Mouse (Mus musculus): Measurements from ENCODE around the gene Tmem151b.

Tmem151b gene

DNA sequence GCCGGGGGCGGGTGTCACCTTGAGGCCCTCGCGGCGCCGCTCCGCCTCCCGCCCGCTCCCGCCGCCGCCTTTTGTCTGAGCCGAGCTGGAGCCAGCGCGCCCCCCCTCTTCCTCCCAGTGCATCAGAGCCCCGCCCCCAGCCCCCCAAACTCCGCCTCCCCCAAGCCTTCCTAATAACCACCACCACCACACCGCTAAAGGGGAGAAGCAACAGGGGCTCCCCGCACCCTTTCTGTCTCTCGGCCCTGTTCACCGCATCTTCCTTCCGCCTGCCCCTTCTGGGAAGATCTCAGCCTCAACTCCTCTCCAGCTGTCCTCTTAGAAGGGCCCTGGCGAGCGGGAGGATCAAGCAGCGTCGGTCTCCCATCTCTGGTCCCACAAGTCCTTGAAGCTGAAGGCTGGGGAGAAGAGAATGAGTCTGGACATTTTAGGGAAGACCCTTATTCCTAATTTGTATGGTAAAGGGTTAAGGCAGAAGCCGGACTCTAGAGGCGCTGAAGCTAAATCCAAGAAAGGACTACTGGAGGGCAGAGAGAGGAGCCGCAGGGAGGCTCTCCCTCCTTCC is at the start of gene Tmem151b:
Gene Tmem151b, minus strand, starts transcription at position 61 of the 565 bp plus-strand sequence.
- in situ Hi-C loops (cut with MboI) = loop anchor here (5.0 kb wide), 1 partner anchor 32 kb away; no protein-coding TSS in a partner anchor

DNA sequence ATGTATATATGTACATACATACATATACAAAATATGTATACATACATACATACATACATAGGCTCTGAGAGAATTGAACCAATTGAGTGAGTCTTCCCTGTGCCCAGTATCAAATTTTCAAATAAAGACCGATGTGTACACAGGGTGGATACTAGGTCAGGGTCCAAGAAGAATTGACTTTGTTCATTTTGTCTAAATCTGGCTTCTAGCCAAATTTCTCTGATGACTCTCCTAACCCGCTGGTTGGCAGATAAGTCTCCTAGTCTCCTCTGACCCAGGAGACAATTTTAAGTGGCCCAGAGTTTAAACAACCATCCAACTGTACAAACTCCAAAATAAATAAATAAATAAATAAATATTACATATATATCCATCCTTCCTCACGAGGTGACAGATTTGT is 49.4 kb upstream of the Tmem151b start:
- in situ Hi-C loops (cut with MboI) = no loop called here

DNA sequence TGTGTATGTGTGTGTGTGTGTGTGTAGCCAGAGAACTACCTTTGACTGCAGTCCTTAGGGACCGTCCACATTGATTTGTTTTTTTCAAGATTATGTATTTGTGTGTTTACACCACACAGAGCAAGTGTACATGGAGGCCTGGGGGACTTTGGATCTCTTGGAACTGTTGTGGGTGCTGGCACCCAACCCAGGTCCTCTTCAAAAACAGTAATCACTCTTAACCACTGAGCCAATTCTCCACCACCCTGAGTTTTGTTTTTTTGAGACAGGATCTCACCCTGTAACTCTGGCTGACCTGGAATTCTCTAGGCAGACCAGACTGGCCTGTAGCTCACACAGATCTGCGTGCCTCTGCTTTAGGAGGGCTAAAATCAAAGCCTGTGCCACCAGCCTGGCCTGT is 48.9 kb upstream of the Tmem151b start:
- in situ Hi-C loops (cut with MboI) = no loop called here

DNA sequence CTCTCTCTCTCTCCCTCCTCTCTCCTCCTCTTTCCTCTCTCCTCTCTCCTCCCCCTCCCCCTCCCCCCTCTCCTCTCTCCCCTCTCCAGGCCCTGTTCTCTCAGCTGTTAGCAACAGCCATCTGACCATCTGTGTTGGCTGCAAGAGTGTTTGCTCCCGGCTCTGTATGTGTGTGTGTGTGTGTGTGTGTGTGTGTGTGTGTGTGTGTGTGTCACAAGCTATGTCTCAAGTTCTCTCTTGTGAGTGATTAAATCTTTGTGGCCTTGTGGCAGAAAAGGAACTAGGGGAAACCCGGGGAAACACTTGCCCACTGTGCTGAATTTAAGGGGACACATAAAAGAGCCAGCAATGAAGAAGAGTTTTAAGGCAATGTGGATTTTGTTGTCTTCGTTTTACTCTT is 48.3 kb upstream of the Tmem151b start:
- in situ Hi-C loops (cut with MboI) = no loop called here

DNA sequence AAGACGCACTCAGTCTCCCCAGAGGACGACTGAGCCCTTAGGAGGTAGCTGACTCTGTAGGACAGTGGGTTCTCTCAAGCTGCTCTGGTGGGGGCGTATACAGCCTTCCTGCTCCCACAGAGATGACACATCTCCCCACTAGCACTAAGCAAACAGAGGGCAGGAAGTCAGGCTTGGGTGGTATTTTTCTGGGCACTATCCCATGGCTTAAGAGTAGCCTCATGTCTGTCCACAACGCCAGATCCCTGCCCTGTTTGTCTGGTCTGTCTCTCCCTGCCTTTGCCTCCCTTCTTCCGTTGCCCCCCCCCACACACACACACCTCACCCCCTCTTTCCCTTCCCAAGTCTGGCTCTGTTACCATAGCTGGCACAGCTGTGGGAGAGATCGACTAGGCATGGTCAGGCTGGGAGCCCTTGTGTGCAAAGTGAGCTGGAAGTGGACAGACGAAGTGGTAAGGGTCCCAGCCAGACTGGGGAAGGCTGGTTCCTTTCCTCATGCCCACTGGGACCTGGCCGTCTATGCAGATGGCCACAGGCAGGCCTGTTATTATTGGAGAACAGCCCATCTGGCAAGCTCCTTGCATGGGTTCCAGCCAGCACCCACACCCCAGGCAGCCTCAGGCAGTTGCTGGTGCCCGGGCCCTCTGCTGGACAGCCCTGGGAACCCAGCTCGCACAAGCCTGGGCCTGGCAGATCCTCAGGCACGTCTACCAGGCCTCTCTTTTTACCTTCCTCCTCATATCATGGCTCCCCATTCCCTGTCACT is 47.3 kb upstream of the Tmem151b start:
- in situ Hi-C loops (cut with MboI) = no loop called here

DNA sequence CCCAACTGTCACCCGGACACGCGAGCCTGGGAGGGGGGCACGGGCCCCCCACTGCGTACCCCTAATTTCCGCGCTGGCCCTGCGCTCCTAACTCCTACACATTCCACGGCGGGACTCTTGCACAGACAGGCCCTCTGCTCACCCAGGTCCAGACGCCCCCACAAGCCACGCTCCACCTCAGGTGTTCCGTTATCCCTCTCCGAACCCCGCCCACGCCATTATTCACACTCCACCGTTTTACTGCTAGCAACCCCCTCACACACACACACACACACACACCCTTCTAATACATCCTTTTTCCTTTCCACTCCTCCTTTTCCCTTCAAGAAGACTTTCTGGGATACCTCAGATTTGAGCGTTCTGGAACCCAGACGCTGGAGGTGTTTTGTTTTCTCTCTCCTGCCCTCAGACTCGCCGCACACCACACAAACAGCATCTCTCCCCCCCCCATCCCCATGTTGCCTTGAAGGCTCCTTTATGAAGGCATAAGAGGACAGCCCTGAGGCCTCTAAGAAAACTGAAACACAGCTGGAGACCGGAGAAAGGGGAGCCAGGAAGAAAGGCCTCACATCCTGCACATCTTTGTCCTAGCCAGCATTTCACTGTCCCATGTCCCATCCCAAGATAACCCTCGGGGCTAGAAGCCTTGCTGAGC is 46.4 kb upstream of the Tmem151b start:
- in situ Hi-C loops (cut with MboI) = no loop called here

DNA sequence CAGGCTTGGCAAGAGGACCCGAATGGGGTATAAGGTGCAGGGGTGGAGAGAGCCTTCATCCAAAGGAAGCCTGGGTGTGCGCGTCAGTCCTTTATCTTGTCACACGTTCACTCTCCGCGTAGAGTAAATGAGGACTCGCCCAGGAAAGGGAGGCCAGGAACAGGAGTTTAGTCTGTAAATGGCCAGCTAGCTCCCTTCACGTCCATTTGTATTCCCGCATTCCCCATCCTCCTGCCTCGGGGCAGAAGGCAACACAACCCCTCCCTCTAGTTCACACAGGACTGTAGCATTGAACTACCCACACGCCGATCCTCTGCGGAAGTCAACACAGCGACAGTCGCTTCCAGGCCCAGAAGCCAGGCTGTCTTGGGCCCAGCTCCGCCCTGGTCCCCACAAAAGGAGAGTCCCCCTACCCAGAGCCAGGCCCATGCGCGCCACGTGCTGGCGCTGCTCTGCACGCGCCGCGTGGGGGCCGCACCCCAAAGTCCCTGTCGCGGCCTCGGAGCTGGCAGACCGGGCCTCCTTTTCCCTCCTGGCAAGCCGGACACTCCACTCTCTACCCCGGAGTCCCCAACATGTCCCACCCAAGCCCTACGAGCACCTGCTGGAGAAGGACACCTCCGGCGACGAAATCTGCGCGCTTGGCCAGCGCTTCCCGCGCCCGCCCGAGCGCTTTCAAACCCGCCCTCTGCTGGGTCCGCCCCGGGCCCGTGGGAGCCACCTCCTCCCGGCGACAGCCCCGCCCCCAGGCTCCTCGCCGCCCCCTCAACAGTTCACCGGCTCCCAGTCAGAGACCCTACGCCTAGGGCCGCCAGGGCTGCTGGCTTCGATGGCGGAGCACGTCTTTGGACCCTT is 45.6 kb upstream of the Tmem151b start:
- in situ Hi-C loops (cut with MboI) = no loop called here

DNA sequence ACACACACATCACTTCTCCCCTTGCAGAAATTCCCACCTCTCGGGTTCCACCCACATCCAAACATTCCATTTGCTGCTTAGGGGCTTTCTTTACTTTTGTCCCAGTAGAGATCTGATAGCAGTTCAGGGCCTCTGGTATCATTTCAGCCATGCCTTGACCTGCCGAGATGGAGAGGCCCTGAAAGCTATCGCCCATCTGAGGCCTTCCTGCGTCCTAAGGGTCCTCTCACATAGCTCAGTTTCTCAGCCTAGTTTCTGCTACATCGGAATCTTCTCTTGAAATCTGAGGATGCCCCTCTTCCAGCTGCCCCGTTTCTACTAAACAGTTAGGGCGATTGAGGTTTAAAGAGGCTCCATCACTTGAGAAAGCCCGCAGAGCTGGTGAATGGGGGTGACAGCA is 44.7 kb upstream of the Tmem151b start:
- in situ Hi-C loops (cut with MboI) = no loop called here

DNA sequence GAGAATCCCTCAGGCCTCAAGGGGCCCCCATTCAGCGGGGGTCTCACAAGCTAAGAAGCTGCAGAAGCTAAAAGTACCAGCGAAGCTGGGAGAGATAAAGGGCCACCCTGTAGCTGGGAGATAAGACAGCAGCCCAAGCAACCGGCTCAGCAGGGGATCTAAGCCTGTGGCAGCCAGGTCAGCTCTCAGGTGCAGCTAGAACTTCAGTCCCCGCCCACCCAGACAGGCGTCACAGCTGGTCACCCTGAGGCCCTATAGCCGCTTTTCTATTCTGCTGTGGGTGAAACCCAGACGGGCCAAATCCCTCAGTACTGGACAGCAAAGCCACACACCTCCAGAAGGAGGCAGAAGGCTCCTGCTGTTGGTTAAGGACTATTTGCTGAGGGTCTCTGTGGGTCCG is 44.0 kb upstream of the Tmem151b start:
- in situ Hi-C loops (cut with MboI) = no loop called here

DNA sequence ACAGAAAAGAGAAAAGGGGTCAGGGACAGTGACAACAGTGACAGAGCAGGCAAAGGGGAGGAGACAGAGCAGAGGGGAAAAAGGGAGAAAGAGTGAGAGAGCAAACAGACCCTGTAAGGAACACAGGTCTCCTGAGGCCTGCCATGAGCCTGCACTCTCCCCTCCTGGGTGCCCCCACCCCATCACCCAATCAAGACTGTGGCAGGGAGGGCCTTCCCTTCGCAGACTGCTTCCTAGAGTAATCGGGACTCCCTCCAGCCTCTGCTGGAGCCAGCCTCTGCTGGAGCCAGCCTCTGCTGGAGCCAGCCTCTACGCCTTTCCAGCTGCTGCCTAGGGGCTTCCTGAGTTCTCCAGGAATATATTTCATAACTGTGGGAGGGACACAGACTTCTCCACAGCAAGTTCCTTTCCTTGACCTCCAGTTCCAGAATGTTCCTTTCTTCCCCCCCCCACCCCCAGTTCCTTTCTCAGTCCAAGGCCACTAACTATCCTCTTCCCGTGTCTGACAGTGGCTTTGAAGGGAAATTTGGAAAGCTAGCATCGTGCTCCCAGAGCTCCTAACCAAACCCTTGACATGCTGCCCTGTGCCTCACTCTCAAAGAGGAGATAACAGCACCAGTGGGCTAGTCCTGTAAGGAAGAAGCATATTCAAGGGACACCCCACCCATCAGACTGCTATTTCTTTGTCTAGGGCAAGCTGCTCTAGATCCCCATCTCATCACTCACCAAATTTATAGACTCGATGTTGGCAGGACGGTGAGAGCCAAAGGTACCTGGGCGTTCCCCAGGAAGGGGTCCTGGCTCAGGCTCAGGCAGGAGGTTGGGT is 43.3 kb upstream of the Tmem151b start:
- in situ Hi-C loops (cut with MboI) = no loop called here

DNA sequence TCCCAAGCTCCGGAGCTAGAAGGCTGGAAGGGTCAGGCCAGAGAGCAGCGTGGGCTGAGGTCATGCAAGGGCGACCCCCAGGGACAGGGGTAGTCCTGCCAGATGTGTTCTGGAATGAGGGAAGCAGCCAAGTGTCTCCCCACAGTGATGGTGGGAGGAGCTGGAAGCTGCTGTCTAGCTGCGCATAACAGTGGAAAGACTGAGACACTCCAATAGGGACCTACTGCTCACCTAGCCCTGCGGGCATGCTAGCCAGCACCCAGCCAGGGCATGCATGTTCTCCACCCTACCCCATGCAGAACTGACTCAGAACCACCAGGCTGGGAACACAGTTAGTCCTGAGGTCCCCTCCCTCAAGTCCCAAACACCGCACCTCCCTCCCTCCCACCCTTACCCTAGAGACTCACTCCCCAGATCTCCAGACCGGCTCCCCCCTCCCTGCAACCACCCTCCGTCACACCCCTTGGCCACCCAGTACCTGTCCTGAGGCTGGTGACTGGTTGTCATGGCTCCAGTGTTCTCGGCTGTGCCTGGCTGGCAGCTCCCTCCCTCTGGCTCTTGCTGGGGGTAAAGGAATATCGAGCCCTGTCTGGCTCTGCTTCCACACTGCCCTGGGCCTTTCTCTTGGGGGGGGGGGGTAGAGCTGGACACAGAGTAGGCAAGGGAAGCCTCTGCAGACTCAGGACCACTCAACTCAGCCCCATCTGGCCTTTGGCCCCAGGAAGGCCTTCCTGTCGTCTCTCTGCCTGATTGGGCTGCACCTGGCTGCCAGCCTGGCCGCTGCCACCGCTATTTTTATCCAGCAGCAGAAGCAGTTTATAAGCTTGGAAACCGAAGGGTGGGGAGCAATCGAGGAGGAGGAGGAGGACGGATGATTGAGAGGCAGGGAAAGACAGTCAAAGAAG is 42.5 kb upstream of the Tmem151b start:
- in situ Hi-C loops (cut with MboI) = no loop called here

DNA sequence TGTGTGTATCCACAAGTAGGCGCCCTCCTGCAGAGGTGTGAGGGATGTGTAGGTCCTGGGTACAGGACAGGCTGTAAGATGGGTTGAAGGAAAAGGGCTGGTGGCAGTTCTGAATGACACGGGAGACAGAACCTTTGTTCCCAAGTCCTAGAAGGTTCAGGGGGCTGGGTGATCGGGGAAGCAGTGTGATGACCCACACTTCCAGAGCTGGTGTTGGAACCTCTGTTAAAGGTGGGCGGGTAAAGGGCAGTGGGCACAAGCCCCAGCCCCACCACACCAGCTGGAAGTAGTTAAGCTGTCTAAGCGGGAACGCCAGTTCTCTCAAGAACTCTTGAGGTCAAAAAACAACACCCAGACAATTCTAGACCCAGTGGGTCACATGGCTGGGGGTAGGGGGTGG is 40.9 kb upstream of the Tmem151b start:
- in situ Hi-C loops (cut with MboI) = no loop called here

DNA sequence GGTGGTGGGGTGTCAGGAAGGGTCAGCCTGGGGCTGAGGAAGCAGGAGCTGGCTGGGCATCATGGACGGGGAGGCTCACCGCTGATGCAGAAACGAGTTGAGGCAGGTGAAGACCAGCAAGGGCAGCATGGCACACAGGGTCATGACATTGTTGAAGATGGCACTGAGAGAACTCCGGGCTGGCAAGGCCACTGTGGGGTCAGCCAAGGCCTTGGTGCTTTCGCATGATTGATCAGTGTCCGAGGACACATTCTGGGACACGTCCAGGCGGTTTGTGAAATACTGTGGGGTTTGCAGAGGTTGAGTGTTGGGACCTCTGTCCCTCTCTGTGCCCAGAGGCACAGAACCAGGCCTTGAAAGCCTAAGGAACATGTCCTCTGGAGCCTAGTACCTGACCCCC is 40.4 kb upstream of the Tmem151b start:
- in situ Hi-C loops (cut with MboI) = no loop called here

DNA sequence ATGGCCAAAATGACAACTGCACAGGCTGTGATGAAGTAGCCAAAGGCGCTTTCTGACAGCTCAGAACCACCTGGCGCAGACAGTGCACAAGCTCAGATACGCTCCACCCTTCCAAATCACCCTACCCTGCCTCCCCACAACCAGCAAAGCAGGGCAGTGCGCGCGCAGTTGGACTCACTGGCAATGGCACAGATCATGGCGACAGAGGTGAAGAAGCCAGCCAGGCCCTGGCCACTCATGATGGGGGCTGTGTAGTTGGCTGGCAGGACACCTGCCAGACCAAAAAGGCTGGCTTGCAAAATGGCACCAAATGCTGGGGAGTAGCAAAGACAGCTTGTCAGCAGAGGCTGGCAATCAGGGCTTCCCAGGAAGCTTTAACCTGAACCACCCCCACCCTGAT is 39.8 kb upstream of the Tmem151b start:
- in situ Hi-C loops (cut with MboI) = no loop called here

DNA sequence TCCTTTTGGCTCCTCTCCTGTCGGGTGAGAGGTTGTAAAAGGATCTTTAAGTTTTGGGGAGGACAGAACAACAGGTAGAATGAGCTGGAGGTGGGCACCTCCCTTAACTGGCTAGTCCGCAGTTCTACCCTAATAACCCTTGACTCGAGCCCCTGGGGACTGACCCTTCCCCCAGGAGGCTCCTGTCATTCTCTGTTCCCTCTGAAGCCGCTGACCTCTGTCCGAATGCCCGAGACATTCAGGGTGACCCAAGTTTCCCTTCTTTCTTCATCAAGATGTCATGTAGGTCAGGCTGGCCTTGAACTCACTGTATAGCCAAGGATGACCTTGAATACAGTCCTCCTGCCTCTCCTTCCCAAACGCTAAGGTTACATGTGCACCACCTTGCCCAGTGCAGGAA is 38.9 kb upstream of the Tmem151b start:
- in situ Hi-C loops (cut with MboI) = no loop called here

DNA sequence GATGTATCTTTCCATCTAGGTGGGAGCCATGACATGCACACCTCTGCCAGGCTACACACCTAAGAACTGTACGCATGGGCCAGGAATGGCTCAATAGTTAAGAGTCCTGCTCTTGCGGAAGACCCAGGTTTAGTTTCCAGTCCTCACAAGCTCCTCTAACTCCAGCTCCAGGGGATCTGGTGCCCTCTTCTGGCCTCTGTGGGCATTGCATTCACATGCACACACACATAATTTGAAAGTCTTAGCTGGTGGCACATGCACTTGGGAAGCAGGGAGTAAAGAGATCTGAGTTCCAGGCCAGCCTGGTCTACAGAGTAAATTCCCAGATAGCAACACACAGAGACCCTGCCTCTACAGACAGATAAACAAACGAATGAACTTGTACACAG is 37.0 kb upstream of the Tmem151b start:
- in situ Hi-C loops (cut with MboI) = no loop called here

DNA sequence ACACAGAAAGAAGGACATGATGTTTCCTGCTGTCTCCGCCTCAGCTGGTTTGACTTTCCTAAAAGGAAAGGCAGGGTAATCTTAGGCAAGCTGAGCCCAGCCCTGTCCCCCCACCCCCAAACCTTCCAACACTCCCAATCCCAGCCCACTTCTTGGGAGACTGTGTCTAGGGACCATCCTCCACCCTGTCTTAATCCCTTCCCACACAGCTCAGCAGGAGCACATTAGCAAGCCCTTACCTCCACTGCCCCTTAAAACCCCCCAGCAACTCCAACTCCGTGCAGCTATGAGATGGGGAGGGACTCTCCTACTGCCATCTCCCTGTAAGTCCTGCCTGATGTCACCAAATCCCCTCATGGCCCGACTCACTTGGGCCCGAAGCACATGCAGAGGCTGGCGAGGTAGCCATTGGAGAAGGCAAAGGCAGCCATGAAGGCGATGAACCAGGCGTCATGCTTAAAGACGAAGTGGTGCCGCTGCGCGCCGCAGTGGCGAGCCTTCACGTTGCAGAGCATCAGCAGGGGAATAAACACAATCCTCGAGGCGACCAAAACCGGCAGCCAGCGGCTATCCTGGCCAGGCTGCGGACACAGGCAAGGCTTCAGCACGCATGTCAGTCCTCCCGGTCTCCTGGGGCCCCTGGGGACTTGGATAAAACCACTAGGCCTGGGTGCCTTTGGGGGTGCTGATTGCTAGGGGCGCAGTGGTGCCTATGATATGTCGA is 36.4 kb upstream of the Tmem151b start:
- in situ Hi-C loops (cut with MboI) = no loop called here

DNA sequence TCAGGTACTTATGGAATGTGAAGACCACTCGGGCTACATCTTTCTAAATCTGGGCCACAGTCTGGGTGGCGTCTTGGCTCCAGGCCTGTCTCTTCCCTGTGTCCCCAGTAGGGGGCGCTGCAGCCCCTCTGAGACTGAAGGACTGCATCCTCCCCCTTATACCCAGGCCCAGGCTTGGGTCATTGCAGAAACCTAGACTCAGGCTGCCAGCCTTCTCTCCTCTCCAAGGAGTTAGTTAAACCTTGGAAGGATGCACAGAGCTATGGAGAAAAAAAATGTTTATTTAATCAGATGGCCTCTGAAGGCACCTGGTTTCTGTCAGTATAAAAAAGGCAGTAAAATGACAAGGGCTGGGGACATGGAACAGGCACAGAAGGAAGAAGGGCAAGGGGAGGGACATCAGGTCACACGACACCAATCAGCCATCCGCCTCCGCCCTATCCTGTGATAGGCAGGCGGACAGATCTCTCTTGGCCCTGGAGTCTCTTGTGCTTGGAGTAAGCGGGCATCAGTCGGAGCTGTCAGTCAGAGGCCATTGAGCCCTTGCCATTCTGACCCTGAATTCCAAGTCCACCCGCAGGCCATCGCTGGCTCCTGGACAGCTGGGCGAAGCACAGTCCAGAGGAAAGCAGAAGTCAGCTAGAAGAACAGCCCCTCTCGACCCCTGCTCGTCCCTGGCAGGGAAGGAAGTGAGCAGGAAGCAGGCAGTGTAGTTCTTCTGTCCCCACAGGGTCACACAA is 35.6 kb upstream of the Tmem151b start:
- in situ Hi-C loops (cut with MboI) = loop anchor here (5.0 kb wide), 1 partner anchor 42 kb away; no protein-coding TSS in a partner anchor
